Mouse (Mus musculus) embryonic facial prominence, embryonic 13.5 days (tissue): ENCODE results near the gene E130308A19Rik. TPM values are rescaled to one million over a fixed set of nuclear protein-coding genes. Genes with fewer than 3 reads are reported as not detected.

Experiments
- ATAC-seq: fragments of 200-750 bp; cut with Nextera tagmentation; 2 replicates; pipeline ENCODE4 v1.8.0; 2017; ENCODE audit warnings: low read depth; ENCODE audit not compliant: insufficient number of reproducible peaks, insufficient read depth, low FRiP score, low TSS enrichment
- H3K27ac ChIP-seq: fragments of 300-500 bp; sonication (generic); 2 replicates; pipeline ENCODE4 v1.5.1; 2015; ENCODE audit warnings: moderate library complexity, mild to moderate bottlenecking, inconsistent platforms
- H3K27me3 ChIP-seq: fragments of 300-500 bp; sonication (generic); 2 replicates; pipeline ENCODE4 v1.6.1; 2015; ENCODE audit warnings: mild to moderate bottlenecking, inconsistent platforms
- H3K36me3 ChIP-seq: fragments of 300-500 bp; sonication (generic); 2 replicates; pipeline ENCODE4 v1.6.1; 2015; ENCODE audit warnings: mild to moderate bottlenecking, inconsistent platforms
- H3K4me1 ChIP-seq: fragments of 300-500 bp; sonication (generic); 2 replicates; pipeline ENCODE4 v1.6.1; 2015; ENCODE audit warnings: inconsistent platforms
- H3K4me2 ChIP-seq: fragments of 300-500 bp; sonication (generic); 2 replicates; pipeline ENCODE4 v1.6.1; 2015; ENCODE audit warnings: moderate library complexity, mild to moderate bottlenecking, inconsistent platforms
- H3K4me3 ChIP-seq: fragments of 300-500 bp; sonication (generic); 2 replicates; pipeline ENCODE4 v1.5.1; 2015; ENCODE audit warnings: mild to moderate bottlenecking, inconsistent platforms
- H3K9ac ChIP-seq: fragments of 300-500 bp; sonication (generic); 2 replicates; pipeline ENCODE4 v1.6.1; 2015; ENCODE audit warnings: mild to moderate bottlenecking, inconsistent platforms
- H3K9me3 ChIP-seq: fragments of 300-500 bp; sonication (generic); 2 replicates; pipeline ENCODE4 v1.6.1; 2016; ENCODE audit warnings: inconsistent platforms
- WGBS: fragments of 180-500 bp; shearing (Covaris S2); methylation state at CpG from one replicate; pipeline ENCODE4 v1.1.7; 2015; ENCODE audit warnings: mixed read lengths; 5-methylcytosine and 5-hydroxymethylcytosine counted together
- polyA plus RNA-seq: library from polyadenylated mRNA; unstranded; fragments of >200 nt; fragmentation: Nextera tagmentation; extraction: Ambion mirVana; gene quantifications from 2 replicates; pipeline ENCODE4 v1.2.1, GENCODE M21; 2015

Gene E130308A19Rik
- polyA plus RNA-seq, 1 experiment from 2014 or later: 26.6 TPM

GRCm38 (mm10) chr4:59807521-59807920 lies 181.5 kb downstream of the E130308A19Rik start:
- Histone ChIP-seq H3K4me3 (no peak overlapping the region), H3K9me3 (no peaks in the 10 kb centered on the region)

GRCm38 (mm10) chr4:59808396-59808795 lies 182.4 kb downstream of the E130308A19Rik start:
- no peak for ATAC-seq
- peaks cover 16% of the 10 kb centered on the region for H3K4me1 ChIP-seq
- WGBS: 77% methylated on average over 5 of the region's 5 CpGs
- H3K4me3 ChIP-seq: no peak overlapping the region
- no peaks in the 10 kb centered on the region for H3K36me3 ChIP-seq
- H3K27me3 ChIP-seq: no peaks in the 10 kb centered on the region
- H3K4me2 ChIP-seq: no peak overlapping the region
- H3K27ac ChIP-seq: no peak overlapping the region
- H3K9ac ChIP-seq: no peak overlapping the region
- H3K9me3 ChIP-seq: no peaks in the 10 kb centered on the region

More at GRCm38 (mm10) chr4:59807521-59807920, 181.5 kb downstream of the E130308A19Rik start:
- WGBS: 68% methylated on average over 2 of the region's 2 CpGs
- Histone ChIP-seq H3K36me3 (no peaks in the 10 kb centered on the region), H3K27ac (no peak overlapping the region), H3K4me1 (peaks cover 16% of the 10 kb centered on the region), H3K9ac (no peak overlapping the region), H3K4me2 (peak overlapping the region; percentile 97; the same call in 1 of the 2 replicates), H3K27me3 (no peaks in the 10 kb centered on the region)
- no peak for ATAC-seq

Other genes starting within 250 kb of the E130308A19Rik start
- 2.5 and 3.3 TPM in 2 replicates for gene Susd1, start 187.6 kb upstream of the E130308A19Rik start, polyA plus RNA-seq
- gene Ptbp3, start 76.8 kb upstream of the E130308A19Rik start, polyA plus RNA-seq: 38.1 and 50.3 TPM in 2 replicates
- 25.1 and 29.1 TPM in 2 replicates for gene Hsdl2, start 44.6 kb upstream of the E130308A19Rik start, polyA plus RNA-seq
- gene Inip, start 175.4 kb downstream of the E130308A19Rik start, polyA plus RNA-seq: 66.8 and 68.0 TPM in 2 replicates
- gene Snx30, start 179.6 kb downstream of the E130308A19Rik start, polyA plus RNA-seq: 7.5 and 11.8 TPM in 2 replicates